Mouse (Mus musculus) ES-CJ7 (cell line): ENCODE results near the gene Map4k1.

ENCODE experiments used
- DNase-seq: peaks from one replicate; pipeline ENCODE4 v3.0.0; 2011; ENCODE audit warnings: low read depth, low spot score

The Map4k1 gene

GRCm38 (mm10) chr7:28955295-28955897 lies 26.5 kb upstream of the Map4k1 start:
- no peak for DNase-seq

DNA sequence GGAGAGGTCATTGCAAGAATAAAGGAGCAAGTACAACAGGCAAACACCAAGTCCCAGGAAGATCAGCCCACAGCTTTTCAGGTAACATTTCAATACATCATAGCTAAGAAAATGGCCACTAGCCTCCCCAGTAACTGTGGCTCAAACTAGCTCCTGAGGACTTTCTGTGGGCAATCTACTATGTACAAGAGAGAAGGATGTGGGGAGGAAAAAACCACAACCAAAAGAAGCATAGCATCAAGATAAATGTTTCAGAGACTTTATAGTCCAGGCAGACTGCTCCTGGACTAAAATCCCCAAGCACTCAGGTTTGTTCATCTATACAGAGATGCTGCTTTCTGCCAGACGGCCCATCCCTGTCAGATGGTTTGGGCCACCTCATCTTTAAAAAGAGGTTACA lies 25.6 kb upstream of the Map4k1 start:
- DNase-seq: no peak

DNA sequence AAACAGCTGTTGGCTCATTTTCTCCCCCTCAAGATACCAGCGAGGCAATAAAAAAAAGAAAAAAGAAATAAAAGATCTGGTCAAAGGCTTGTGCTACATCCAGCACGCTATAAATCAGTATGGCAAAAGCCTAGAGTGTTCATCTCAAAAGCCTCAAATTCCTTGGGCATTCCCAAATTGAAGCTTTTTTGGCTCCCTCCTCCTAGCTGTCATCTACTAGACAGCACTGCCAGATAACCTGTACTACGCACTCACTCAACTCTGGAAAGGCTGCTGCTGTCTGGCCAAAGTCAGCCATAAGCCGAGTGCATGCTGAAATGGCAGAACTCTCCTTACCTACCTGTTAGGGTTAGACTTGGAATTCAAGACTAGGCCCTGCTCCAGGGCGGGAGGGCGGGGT lies 24.6 kb upstream of the Map4k1 start:
- DNase-seq: no peak

DNA sequence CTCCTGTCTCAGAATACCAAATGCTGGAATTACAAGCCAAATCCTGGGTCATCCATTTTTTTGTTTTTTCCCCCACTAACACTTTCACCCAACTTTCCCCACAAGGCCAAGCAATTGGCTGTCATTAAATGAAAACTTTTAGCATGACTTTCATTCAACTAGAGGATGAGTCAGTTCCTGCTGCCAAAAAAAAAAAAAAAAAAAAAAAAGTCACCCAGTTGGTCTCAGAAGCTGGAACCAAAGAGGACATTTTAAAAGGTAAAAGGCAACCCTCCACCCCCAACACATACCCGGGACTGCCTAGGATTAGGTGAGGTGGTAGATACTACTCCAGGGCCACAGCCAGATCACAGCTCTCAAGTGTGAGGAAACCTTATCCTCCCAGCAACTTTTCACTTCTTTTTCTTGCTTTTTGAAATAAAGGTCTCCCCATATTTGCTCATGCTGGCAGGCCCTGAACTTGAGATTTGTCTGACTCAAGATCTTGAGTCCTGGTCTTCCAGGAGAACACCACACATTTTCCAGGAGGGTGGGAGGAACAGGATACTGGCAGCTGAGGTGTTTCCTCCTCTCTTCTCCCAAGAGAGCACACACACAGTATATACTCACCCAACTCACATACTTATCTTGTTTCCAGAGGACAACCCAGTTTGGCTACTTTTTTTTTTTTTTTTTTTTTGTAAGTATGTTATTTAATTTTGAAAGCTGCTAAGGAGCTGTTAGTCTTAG lies 23.7 kb upstream of the Map4k1 start:
- no peak for DNase-seq

DNA sequence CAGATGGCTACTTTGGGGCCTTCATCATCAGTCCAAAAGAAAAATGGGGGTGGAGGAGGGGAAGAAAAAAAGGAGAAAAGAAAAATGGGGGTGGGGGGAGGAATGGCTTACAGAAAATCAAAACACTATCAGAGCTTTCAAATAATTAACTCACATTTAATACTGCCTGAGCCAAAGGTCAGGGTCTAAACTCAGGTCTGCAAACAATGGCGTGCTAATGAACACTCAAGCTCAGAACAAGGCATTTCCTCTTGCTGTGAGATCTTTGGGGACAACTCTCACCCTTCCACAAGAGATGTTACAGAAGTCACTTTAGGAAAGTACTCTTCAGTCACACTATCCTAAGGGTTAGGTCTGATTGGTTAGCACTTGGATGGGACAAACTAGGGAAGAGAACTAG lies 23.1 kb upstream of the Map4k1 start:
- DNase-seq: no peak

DNA sequence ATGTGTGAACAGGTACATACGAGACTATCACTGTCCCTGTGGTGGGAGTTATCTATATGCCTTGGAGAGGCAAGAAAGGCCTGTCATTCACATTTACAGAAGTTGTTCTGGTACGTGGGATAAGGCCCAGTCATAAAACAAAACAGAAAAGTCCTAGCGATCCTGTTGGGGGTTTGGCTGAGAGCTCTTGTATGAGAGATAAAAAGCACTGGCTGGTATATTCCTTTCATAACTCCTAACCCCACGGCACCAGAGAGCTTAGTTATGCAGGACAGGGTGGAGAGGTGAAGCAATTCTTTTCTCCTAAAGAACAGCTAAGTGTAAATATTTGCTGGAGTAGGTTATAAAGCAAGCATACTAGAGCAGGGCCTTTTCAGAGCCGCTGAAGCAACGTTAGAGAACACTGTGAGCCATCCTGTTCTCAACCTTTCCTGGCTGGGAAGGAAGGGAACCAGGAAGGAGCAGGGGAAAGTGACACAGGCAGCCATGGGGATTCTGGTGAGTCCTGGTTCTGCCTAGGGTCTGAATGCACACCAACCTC lies 22.3 kb upstream of the Map4k1 start:
- no peak for DNase-seq

DNA sequence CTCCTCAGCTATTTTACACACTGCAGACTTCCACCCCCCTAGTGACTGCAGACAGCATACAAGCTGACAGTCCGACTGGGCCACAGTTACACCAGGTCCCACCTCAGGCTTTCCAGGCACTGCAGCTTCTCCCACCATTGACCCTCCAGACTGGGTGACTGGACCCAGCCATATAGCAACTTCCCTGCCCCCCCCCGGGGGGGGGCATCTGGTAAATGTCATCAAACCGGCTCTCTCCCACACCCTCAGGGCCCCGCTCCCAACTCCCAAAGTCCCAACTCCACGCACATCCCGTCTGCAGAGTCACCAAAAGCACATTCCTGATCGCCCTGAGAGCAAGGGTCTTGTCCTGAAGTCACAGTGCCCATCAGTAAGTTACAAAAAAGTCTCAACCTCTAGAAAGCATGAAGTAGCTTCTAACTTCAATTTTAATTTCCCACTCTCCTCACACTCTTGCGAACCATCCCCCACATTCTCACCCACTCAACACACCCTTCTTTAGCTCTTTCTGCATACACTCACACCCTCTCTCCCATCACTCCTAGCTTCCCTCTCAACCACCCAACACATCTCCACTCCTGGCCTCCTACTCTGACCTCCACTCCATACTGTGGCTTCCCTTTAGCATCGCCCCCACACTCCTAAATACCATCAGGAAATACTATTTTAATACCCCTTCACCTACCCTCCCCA lies 21.4 kb upstream of the Map4k1 start:
- DNase-seq: no peak

DNA sequence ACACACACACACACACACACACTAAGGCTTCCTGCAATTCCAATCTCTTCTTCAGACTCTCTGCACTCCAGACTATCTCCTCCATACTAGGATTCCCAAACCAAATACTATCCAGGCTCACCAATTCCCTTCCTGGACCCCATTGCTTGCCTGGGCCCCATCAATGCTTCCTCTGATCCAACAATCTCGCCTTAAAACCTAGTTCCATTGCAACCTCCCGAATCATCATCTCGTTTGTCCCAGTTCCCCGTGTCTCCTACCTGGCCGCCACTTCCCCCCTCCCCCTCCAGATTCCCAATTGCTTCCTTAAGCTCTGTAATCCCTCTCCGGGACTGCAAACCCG lies 20.3 kb upstream of the Map4k1 start:
- DNase-seq: no peak

- DNase-seq: peak; percentile 98
Measured at GRCm38 (mm10) chr7:28961927-28962670, 19.8 kb upstream of the Map4k1 start, which contains the start of gene Actn4. Gene Actn4 (minus strand): TSS chr7:28962340.

DNA sequence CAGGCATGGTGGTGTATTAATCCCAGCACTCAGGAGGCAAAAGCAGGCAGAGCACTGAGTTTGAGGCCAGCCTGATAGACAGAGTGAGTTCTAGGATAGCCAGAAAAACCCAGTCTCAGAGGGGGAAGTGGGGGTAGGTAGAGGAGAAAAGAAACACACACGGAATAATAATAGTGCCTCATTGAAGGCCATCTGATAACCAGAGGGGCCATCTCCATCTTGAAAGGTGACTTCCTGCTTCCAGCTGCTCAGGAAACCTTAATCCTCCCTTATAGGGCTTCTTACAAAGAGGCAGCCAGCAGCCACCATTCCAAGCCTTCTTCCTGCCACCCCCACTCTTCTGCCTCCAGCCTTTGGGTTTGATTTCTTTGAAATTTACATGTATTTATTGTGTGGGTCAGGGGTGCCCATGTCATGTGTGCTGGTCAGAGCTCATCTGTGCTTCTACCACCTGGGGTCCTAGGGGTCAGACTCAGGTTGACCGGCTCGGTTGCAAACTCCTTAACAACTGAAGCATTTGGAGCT lies 18.4 kb upstream of the Map4k1 start:
- DNase-seq: peak; percentile 83

DNA sequence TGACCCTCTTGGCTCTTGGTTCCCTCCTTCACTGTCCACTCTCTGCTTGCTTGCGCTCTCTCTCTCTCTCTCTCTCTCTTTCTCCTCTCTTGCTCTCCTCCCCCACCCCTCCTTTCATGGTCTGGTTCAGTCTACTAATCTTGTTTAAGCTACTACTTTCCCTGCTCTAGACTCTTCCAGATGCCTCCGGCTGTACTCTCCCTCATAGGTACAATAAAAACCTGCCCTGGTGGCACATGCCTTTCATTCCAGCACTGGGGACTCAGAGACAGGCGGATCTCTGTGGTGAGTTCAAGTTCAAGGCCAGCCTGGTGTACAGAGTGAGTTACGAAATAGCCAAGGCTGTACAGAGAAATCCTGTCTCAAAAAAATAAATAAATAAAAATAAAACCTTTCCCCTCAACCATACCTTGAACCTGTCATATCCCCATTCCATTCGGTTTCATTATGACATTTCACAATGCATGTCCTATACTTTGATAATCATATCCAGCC lies 16.5 kb upstream of the Map4k1 start:
- peak; percentile 67 for DNase-seq

DNA sequence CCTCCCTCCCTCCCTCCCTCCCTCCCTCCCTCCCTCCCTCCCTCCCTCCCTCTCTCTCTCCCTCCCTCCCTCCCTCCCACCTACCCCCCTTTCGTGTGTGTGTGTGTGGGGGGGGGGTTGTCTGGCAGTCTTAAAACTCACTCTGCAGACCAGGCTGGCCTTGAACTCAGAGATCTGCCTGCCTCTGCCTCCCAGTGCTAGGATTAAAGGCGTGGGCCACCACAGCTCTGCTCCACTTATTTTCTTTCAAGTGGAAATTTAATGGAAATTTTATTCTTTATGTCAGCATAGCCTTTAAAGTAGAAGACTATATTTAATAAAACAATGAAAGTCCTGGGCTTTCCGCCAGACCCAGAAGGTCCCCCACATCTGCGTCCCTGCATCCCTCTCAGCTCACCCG lies 15.7 kb upstream of the Map4k1 start:
- peak; percentile 59 for DNase-seq

DNA sequence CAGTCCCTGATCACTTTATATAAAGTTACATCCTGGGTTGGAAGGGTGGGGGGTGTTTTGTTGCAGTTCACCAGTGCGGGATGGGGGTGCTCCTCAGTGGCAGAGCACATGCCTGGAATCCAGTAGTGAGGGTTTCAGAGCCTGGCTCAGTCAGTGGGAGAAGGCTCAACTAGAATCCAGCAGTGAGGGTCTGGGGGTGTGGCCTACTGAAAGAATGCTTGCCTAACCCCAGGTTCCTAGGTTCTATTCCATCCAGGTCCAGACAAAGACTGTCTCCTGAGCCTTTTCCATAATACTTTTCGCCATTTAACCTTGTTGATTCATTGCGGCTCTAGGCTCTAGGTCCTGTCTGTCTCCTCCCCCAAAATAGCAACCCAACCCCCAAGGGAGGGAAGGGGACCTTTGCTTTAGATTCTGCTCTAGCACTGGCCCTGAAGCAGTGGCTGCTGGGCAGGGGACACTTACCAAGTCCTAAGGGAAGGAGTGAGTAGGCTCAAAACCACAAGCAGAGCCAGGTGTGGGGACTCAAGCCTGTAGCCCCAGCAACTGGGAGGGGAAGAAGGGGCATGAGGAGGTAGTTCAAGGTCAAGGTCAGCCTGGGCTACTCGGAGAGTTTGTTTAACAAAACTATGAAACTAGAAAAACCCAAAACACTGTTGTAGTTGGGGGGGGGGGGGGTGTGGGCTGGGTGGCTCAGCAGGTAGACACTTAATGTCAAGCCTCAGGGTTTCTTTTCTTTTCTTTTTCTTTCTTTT lies 14.9 kb upstream of the Map4k1 start:
- DNase-seq: peak; percentile 92

GRCm38 (mm10) chr7:28968120-28968519 lies 13.7 kb upstream of the Map4k1 start:
- DNase-seq: peak; percentile 81

DNA sequence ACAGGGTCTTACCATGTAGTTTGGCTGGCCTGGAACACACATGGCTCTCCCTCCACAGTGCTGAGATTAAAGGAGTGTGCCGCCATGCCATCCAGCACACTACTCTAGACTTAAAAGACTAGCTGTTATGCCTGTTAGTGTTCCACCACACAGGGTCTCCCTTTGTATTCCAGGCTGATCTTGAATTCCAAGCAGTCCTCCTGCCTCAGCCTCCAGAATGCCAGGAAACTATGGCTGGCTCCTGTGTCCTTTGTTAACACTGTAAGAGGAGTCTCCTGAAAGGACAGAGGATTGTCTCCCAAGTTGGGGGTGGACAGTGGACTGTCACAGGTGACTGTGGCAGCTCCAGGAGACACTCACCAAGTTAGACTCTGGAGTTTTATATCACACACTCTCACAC lies 12.6 kb upstream of the Map4k1 start:
- no peak for DNase-seq

DNA sequence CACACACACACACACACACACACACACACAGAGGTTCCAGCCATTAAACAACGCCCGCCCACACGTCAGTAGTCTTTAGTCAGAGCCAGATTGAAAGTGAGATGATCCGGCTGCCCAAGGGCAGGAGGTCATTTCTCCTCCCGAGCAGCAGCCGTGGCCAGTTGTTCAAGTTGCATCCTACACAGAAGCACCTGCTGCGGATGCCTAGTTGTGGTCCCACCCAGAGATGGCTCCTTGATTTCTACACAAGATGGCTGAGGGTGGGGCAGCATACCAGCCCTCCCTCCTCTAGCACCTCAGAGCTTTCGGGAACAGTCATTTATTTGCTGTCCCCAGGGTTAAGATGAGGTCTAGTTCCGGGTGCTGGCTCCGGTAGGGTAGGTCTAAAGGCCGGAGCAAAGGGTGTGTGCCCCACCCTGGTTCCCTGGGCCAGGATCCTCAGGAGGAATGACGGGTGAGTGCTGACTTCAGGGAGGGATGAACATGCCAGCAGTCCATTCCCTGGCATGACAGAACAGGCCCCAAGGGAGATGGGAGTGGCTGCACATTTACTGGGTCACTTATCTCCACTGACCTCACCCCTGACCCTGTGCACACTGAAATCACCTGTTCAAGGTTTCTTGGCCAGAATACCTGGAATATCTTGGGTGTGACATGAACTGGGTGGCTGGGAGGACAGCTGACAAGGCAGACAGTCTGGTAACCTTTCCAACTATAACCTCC lies 12.0 kb upstream of the Map4k1 start:
- peak; percentile 86 for DNase-seq

DNA sequence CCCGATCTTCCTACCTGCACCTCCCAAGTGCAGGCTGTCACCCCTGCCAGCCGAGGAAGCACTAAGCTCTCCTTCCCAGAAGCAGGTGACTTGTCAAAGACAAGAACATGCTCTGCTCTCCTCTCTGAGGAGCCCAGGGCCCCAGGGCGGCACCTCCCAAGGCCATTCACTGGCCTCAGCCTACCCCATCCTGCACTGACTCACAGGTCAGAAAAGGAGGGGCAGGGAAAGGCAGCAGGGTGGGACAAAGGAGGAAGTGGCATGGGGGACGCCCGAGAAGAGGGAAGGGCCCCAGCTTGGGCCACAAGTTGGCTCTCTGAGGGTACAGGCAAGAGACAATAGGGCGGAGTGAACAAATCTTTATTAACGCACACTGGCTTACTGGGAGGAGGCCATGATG lies 10.8 kb upstream of the Map4k1 start:
- DNase-seq: peak; percentile 46

- no peak for DNase-seq
Measured at GRCm38 (mm10) chr7:28971770-28972269, 10.0 kb upstream of the Map4k1 start.

GRCm38 (mm10) chr7:28972542-28972985 lies 9.3 kb upstream of the Map4k1 start:
- DNase-seq: peak; percentile 85

- peak; percentile 72 for DNase-seq
Measured at GRCm38 (mm10) chr7:28973025-28973424, 8.8 kb upstream of the Map4k1 start.
